Mouse (Mus musculus) forelimb bud, embryonic 11.5 days (tissue): ENCODE measurements around the gene Clic3.
A peak's percentile ranks its signal among the peaks of the same experiment; 100 is the strongest.

ENCODE experiments used
- DNase-seq: peaks from one replicate; pipeline ENCODE4 v3.0.0-alpha.2; 2012; ENCODE audit warnings: low read depth, low spot score

Gene Clic3

GRCm38 (mm10) chr2:25480541-25480940 lies 23.9 kb downstream of the Clic3 start:
- no peak for DNase-seq

GRCm38 (mm10) chr2:25482969-25483368 lies 26.3 kb downstream of the Clic3 start:
- no peak for DNase-seq

- no peak for DNase-seq
These were observed 28.4 kb downstream of the Clic3 start for GRCm38 (mm10) chr2:25484901-25485647.

- DNase-seq: no peak
These were observed 31.5 kb downstream of the Clic3 start for GRCm38 (mm10) chr2:25487965-25488670.

- no peak for DNase-seq
These were observed 32.0 kb downstream of the Clic3 start for GRCm38 (mm10) chr2:25488671-25489068.

- no peak for DNase-seq
These were observed 36.4 kb downstream of the Clic3 start for GRCm38 (mm10) chr2:25492988-25493387.

- DNase-seq: no peak
These were observed 36.9 kb downstream of the Clic3 start, which contains the start of gene Lcn12 for GRCm38 (mm10) chr2:25493476-25493961. Gene Lcn12 (minus strand): TSS chr2:25493911.

- DNase-seq: peak; percentile 16
These were observed 39.8 kb downstream of the Clic3 start for GRCm38 (mm10) chr2:25496462-25496861.

- no peak for DNase-seq
These were observed 41.4 kb downstream of the Clic3 start for GRCm38 (mm10) chr2:25497846-25498575.

GRCm38 (mm10) chr2:25498622-25499478 lies 42.2 kb downstream of the Clic3 start:
- no peak for DNase-seq

GRCm38 (mm10) chr2:25500071-25500575 lies 43.5 kb downstream of the Clic3 start:
- DNase-seq: no peak

- peak; percentile 94 for DNase-seq
These were observed 44.2 kb downstream of the Clic3 start, which contains the start of gene Fbxw5 for GRCm38 (mm10) chr2:25500576-25501405. Gene Fbxw5 (plus strand): TSS chr2:25500750.

- DNase-seq: no peak
These were observed 45.2 kb downstream of the Clic3 start, which contains the start of gene C8g for GRCm38 (mm10) chr2:25501593-25502486. Gene C8g (minus strand): TSS chr2:25501719.

GRCm38 (mm10) chr2:25502726-25503125 lies 46.1 kb downstream of the Clic3 start:
- no peak for DNase-seq

- no peak for DNase-seq
These were observed 47.9 kb downstream of the Clic3 start for GRCm38 (mm10) chr2:25504538-25504937.

GRCm38 (mm10) chr2:25505000-25505399 lies 48.4 kb downstream of the Clic3 start:
- no peak for DNase-seq

- no peak for DNase-seq
These were observed 49.2 kb downstream of the Clic3 start for GRCm38 (mm10) chr2:25505860-25506259.

GRCm38 (mm10) chr2:25506964-25507363 lies 50.3 kb downstream of the Clic3 start:
- DNase-seq: no peak
